Mouse (Mus musculus) C2C12 (cell line): ENCODE data around the gene Cd163. TPM values are rescaled to one million over a fixed set of nuclear protein-coding genes. Genes with fewer than 3 reads are reported as not detected.

ENCODE experiments used
- H3K27me3 ChIP-seq: one replicate; pipeline ENCODE4 v1.6.1; 2011; ENCODE audit not compliant: control insufficient read depth, insufficient read depth, insufficient read length
- H3K36me3 ChIP-seq: one replicate; pipeline ENCODE4 v1.6.1; 2011; ENCODE audit not compliant: control insufficient read depth, insufficient read depth
- H3K4me3 ChIP-seq: one replicate; pipeline ENCODE4 v1.5.1; 2011; ENCODE audit warnings: mild to moderate bottlenecking, control low read depth; ENCODE audit not compliant: poor library complexity, insufficient read depth, severe bottlenecking
- H3K79me2 ChIP-seq: one replicate; pipeline ENCODE4 v1.6.1; 2011; ENCODE audit not compliant: control insufficient read depth, insufficient read depth
- H3K79me3 ChIP-seq: one replicate; pipeline ENCODE4 v1.6.1; 2011; ENCODE audit warnings: low read depth, control low read depth
- H3ac ChIP-seq: one replicate; pipeline ENCODE3; 2011; ENCODE audit warnings: low read depth; ENCODE audit not compliant: control insufficient read depth, insufficient read length
- CEBPB ChIP-seq: IDR thresholded peaks from one replicate; pipeline ENCODE4 v1.6.1; 2011; ENCODE audit warnings: low read depth, mild to moderate bottlenecking, control low read depth, moderate library complexity
- CTCF ChIP-seq: IDR thresholded peaks from one replicate; pipeline ENCODE4 v1.5.1; 2011; ENCODE audit not compliant: control insufficient read depth, insufficient read depth, insufficient read length
- FOSL1 ChIP-seq: IDR thresholded peaks from one replicate; pipeline ENCODE4 v1.8.0; 2011; ENCODE audit warnings: mild to moderate bottlenecking, low read length; ENCODE audit not compliant: poor library complexity, insufficient read depth, severe bottlenecking
- MAX ChIP-seq: IDR thresholded peaks from one replicate; pipeline ENCODE4 v1.6.1; 2011; ENCODE audit warnings: mild to moderate bottlenecking, control low read depth
- MYOD1 ChIP-seq: IDR thresholded peaks from one replicate; pipeline ENCODE4 v1.6.1; 2011; ENCODE audit warnings: low read depth; ENCODE audit not compliant: control insufficient read depth, insufficient read length
- MYOG ChIP-seq: IDR thresholded peaks from one replicate; pipeline ENCODE4 v1.6.1; 2011; ENCODE audit not compliant: control insufficient read depth, insufficient read length; ENCODE audit errors: extremely low read depth
- USF1 ChIP-seq: IDR thresholded peaks from one replicate; pipeline ENCODE4 v1.6.1; 2011; ENCODE audit warnings: low read depth, mild to moderate bottlenecking, control low read depth, moderate library complexity
- long read RNA-seq, 2 experiments: library from polyadenylated mRNA; unstranded; transcript quantifications; one replicate each; pipeline ENCODE4 v2.0.0; 2019 to 2020
- polyA plus RNA-seq: library from polyadenylated mRNA; unstranded; fragments of >200 nt; fragmentation: generic; extraction: Trizol; gene quantifications from one replicate; pipeline ENCODE4 v1.2.1, GENCODE M21; 2012; ENCODE audit warnings: missing spikeins

The Cd163 gene
- polyA plus RNA-seq = 0.06 TPM
- long read RNA-seq, experiment 1, partial matches to known transcripts = 1 of 2 reads
- long read RNA-seq, experiment 1, other reads (novel, unspliced or antisense) = 1 of 2 reads
- long read RNA-seq, experiment 2, partial matches to known transcripts = 0 of 1 reads
- long read RNA-seq, experiment 2, other reads (novel, unspliced or antisense) = 1 of 1 reads

DNA sequence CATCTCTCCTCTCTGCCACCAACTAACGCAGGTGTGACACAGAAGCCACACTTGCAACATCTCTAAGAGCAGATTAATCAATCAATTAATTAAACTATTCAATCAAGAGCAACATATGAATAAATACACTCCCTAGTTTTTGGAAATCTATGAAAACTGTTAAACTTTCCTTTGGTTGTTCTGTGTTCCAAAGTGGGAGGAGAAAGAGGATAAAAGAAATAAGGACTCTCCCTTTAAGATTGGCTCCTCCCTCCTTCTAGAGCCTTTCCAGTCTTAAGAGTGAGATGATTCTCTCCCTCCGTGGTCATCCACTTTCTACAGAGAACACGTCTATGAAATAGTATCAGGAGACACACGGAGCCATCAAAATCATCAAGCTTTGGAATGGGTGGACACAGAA is at the start of gene Cd163:
Cd163 (plus strand) TSS at position 301 of the 400 bp plus-strand sequence.
- Histone ChIP-seq H3K79me2 (no peaks in the 10 kb centered on the region), H3K4me3 (no peak within 1 kb of the TSS), H3ac (no peak within 1 kb of the TSS), H3K79me3 (no peaks in the 10 kb centered on the region), H3K36me3 (no peaks in the 10 kb centered on the region), H3K27me3 (no peaks in the 10 kb centered on the region)
- no peak for TF ChIP-seq CTCF

DNA sequence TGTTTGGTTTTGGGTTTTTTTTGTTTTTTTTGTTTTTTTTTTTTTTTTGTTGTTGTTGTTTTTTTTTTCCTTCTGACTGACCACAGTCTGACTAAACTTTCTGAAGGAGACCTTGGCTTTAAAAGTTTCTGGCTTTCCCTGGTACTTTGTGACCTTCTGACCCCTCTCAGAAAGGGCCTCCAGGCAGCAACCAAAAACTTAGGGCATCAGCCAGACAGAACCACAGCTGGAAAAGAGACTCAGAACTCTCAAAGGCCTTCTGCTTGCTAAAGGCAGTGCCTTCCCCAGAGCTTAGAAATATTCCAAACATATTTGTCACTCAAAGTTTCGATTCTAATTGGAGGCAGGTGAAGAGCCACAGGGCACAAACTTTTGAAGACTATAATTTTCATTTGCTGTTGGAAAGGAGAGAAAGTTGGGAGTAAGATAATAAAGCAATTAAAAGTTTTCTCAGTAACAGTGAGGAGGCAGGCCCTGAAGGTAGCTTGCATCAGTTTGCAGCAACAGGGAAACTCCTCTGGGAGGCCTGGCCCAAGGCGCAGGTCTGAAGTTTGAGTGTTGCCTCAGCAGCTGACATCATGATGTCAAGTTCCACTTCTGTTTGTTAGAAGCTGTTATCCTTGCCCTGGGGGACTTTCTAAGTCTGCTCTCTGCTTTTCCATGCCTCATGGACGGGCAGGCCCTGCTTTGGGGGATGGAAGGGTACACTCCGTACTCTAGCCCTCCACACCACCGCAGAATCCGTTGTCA is 48.6 kb upstream of the Cd163 start:
- H3K79me3 ChIP-seq = no peaks in the 10 kb centered on the region

DNA sequence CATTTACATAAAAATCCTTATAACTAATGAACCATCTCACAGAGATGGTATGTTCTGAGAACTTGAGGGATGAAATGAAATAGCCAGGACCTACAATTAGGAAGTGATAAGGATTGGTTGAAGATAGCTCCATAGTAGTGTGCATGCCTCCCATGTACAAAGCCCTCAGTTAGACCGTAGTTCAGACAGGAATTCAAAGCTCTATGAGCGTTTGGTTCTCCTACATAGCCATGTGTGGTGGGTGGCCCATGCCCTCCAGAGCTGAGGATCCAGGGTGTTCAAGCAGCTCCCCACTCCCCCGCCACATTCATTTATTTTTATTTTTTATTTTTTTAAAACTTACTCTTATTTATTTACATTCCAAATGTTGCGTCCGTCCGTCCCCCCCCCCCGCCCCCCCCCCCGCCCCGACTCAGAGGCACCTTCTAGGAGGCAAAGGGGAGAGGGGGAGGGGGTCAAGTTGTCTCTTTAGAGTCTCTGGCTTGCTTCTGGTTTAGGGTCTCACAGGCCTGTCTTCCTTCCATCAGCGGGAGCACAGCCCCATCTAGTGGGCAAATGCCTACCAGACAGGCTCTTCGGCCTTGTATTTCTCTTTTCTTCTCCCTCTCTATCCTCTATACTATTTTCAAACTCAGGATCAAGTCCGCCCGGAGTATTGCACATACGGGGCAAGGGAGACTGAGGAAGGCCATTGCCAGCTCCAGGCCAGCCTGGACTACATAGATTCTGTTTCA is 44.1 kb upstream of the Cd163 start:
- H3K79me2 ChIP-seq = no peaks in the 10 kb centered on the region
- H3K4me3 ChIP-seq = no peak overlapping the region
- H3K79me3 ChIP-seq = no peaks in the 10 kb centered on the region
- TF ChIP-seq MYOG (no peak), MAX (no peak), CEBPB (no peak), CTCF (peak; percentile 74)
- no peaks in the 10 kb centered on the region for H3K27me3 ChIP-seq
- no peaks in the 10 kb centered on the region for H3K36me3 ChIP-seq
- H3ac ChIP-seq = no peak overlapping the region

More for the DNA sequence above, 48.6 kb upstream of the Cd163 start:
- H3K27me3 ChIP-seq = no peaks in the 10 kb centered on the region
- no peaks in the 10 kb centered on the region for H3K36me3 ChIP-seq
- H3K4me3 ChIP-seq = no peak overlapping the region
- no peak overlapping the region for H3ac ChIP-seq
- H3K79me2 ChIP-seq = no peaks in the 10 kb centered on the region
- TF ChIP-seq FOSL1 (no peak), MYOG (no peak), MYOD1 (no peak), MAX (no peak), CTCF (no peak), USF1 (no peak), CEBPB (no peak)

DNA sequence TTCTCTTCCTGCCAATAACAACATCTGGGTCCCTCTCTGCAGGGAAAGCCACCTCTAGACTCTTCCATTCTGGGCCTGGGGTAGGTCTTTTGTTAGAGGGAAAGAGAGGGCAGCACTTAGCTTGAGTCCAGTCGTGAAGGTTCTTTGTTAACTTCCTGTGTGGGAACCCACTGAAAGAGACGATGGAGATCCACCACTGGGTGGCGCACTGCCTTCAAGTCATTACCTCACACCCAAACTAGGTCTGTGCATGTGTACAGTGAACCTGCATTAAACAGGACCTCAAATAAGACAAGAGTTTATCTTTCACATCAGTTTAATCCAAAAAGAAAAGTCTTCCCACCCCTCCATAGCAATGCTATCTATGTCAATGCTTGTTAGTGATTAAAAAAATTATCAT is 41.8 kb upstream of the Cd163 start:
- no peak overlapping the region for H3ac ChIP-seq
- H3K27me3 ChIP-seq = no peaks in the 10 kb centered on the region
- H3K36me3 ChIP-seq = no peaks in the 10 kb centered on the region
- H3K79me3 ChIP-seq = no peaks in the 10 kb centered on the region
- no peaks in the 10 kb centered on the region for H3K79me2 ChIP-seq
- no peak overlapping the region for H3K4me3 ChIP-seq
- TF ChIP-seq MYOG = no peak
- TF ChIP-seq CTCF = peak; percentile 53

DNA sequence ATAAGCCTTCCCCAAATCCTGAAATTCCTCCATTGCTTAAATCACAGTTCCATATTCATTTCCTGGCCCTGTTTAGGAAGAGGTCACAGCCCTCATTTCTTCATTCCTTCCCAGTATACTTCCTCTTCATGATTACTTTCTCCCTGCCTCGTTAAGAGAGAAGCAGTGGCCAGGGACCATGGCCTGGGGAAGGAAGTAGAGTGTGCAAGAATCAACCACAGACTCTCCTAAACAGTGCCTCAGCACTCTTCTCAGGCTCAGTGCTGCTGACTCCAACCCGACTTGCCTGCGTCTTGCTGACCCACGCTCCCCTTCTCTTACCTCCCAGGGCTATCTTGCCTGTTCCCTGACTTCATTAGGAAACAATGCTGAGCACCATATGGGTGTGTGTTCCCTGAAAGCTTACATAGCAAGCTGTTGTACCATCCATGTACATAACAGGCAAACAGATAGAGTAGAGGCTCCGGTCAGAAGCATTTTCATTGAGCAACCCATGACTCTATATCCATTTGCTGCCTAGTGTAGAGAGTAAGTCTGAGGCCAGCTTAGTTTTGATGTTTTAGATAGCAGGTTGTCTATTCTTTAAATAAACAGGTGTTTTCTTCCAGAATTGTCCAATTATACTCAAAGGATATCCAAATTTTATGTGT is 31.1 kb upstream of the Cd163 start:
- Histone ChIP-seq H3K79me3 (no peaks in the 10 kb centered on the region), H3K4me3 (no peak overlapping the region), H3K79me2 (no peaks in the 10 kb centered on the region), H3K36me3 (no peaks in the 10 kb centered on the region), H3K27me3 (peaks cover 3% of the 10 kb centered on the region), H3ac (no peak overlapping the region)
- no peak for TF ChIP-seq FOSL1
- TF ChIP-seq MAX = no peak
- no peak for TF ChIP-seq CEBPB
- no peak for TF ChIP-seq MYOD1
- TF ChIP-seq MYOG = no peak
